Mouse (Mus musculus) C2C12 (cell line): ENCODE measurements around the gene Rtn1. TPM values are rescaled to one million over a fixed set of nuclear protein-coding genes. Genes with fewer than 3 reads are reported as not detected.

ENCODE experiments used
- H3K27me3 ChIP-seq: one replicate; pipeline ENCODE4 v1.6.1; 2011; ENCODE audit not compliant: control insufficient read depth, insufficient read depth, insufficient read length
- H3K36me3 ChIP-seq: one replicate; pipeline ENCODE4 v1.6.1; 2011; ENCODE audit not compliant: control insufficient read depth, insufficient read depth
- H3K4me3 ChIP-seq: one replicate; pipeline ENCODE4 v1.5.1; 2011; ENCODE audit warnings: mild to moderate bottlenecking, control low read depth; ENCODE audit not compliant: poor library complexity, insufficient read depth, severe bottlenecking
- H3K79me2 ChIP-seq: one replicate; pipeline ENCODE4 v1.6.1; 2011; ENCODE audit not compliant: control insufficient read depth, insufficient read depth
- H3K79me3 ChIP-seq: one replicate; pipeline ENCODE4 v1.6.1; 2011; ENCODE audit warnings: low read depth, control low read depth
- H3ac ChIP-seq: one replicate; pipeline ENCODE3; 2011; ENCODE audit warnings: low read depth; ENCODE audit not compliant: control insufficient read depth, insufficient read length
- CEBPB ChIP-seq: IDR thresholded peaks from one replicate; pipeline ENCODE4 v1.6.1; 2011; ENCODE audit warnings: low read depth, mild to moderate bottlenecking, control low read depth, moderate library complexity
- CTCF ChIP-seq: IDR thresholded peaks from one replicate; pipeline ENCODE4 v1.5.1; 2011; ENCODE audit not compliant: control insufficient read depth, insufficient read depth, insufficient read length
- FOSL1 ChIP-seq: IDR thresholded peaks from one replicate; pipeline ENCODE4 v1.8.0; 2011; ENCODE audit warnings: mild to moderate bottlenecking, low read length; ENCODE audit not compliant: poor library complexity, insufficient read depth, severe bottlenecking
- MAX ChIP-seq: IDR thresholded peaks from one replicate; pipeline ENCODE4 v1.6.1; 2011; ENCODE audit warnings: mild to moderate bottlenecking, control low read depth
- MYOD1 ChIP-seq: IDR thresholded peaks from one replicate; pipeline ENCODE4 v1.6.1; 2011; ENCODE audit warnings: low read depth; ENCODE audit not compliant: control insufficient read depth, insufficient read length
- MYOG ChIP-seq: IDR thresholded peaks from one replicate; pipeline ENCODE4 v1.6.1; 2011; ENCODE audit not compliant: control insufficient read depth, insufficient read length; ENCODE audit errors: extremely low read depth
- USF1 ChIP-seq: IDR thresholded peaks from one replicate; pipeline ENCODE4 v1.6.1; 2011; ENCODE audit warnings: low read depth, mild to moderate bottlenecking, control low read depth, moderate library complexity
- polyA plus RNA-seq: library from polyadenylated mRNA; unstranded; fragments of >200 nt; fragmentation: generic; extraction: Trizol; gene quantifications from one replicate; pipeline ENCODE4 v1.2.1, GENCODE M21; 2012; ENCODE audit warnings: missing spikeins

Gene Rtn1
- polyA plus RNA-seq, 1 experiment = not detected

GRCm38 (mm10) chr12:72232826-72233790, 175.7 kb downstream of the Rtn1 start:
- peaks cover 25% of the 10 kb centered on the region for H3K27me3 ChIP-seq
- no peaks in the 10 kb centered on the region for H3K79me2 ChIP-seq
- H3K36me3 ChIP-seq = no peaks in the 10 kb centered on the region
- H3ac ChIP-seq = no peak overlapping the region
- TF ChIP-seq MYOD1 = no peak
- TF ChIP-seq MYOG = no peak
- TF ChIP-seq CTCF = no peak
- TF ChIP-seq FOSL1 = no peak
- no peak for TF ChIP-seq USF1
- no peak for TF ChIP-seq CEBPB
- TF ChIP-seq MAX = no peak
- no peaks in the 10 kb centered on the region for H3K79me3 ChIP-seq
- H3K4me3 ChIP-seq = no peak overlapping the region

- Histone ChIP-seq H3K27me3 (peaks cover 26% of the 10 kb centered on the region), H3K4me3 (no peak overlapping the region), H3K79me2 (no peaks in the 10 kb centered on the region), H3K79me3 (no peaks in the 10 kb centered on the region), H3ac (no peak overlapping the region), H3K36me3 (no peaks in the 10 kb centered on the region)
- no peak for TF ChIP-seq FOSL1
- TF ChIP-seq CTCF = no peak
- TF ChIP-seq USF1 = no peak
- TF ChIP-seq MYOD1 = no peak
- TF ChIP-seq CEBPB = no peak
- no peak for TF ChIP-seq MAX
- TF ChIP-seq MYOG = no peak
These were observed 176.7 kb downstream of the Rtn1 start for GRCm38 (mm10) chr12:72232176-72232575.

DNA sequence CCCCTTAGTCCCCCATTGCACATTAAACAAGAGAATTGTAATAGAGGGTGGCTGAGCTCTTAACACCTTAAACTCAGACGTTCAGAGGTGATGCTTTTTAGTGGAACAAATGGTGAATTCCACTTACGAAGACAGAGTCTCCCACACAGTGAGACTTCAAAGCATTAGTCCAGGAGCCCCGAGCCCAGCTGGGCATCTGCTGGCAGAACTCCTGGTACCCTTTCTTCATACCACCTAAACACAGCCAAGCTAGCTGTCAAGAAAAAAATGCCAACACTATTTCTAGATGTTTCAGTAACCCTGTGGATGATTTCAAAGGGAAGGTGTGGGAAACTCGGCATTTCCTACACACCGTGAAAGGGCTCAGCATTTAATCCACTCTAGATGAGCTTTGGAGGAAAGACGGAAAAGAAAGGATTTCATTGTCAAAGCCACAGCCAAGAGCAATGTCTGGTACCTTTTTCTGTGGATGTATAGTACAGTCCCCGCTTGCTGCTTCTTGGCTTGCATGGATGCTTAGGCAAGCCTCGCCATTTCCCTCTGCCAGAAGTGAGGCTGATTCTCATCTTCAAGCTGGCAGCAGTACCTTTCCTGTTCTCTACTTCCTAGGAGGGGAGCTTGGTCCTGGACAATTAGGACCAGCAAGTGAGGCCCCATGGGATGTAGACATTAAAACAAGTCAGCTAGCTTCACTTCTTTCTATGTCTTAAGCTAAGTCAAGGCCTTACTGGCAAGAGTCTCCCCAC, 179.2 kb downstream of the Rtn1 start:
- Histone ChIP-seq H3K4me3 (no peak overlapping the region), H3K36me3 (no peaks in the 10 kb centered on the region), H3ac (no peak overlapping the region), H3K79me2 (no peaks in the 10 kb centered on the region), H3K27me3 (peaks cover 14% of the 10 kb centered on the region), H3K79me3 (no peaks in the 10 kb centered on the region)
- TF ChIP-seq MYOD1 (no peak), FOSL1 (no peak), MAX (no peak), MYOG (no peak), CEBPB (no peak), USF1 (no peak), CTCF (no peak)

GRCm38 (mm10) chr12:72227731-72228130, 181.1 kb downstream of the Rtn1 start:
- no peak overlapping the region for H3ac ChIP-seq
- no peak for TF ChIP-seq MYOG
- TF ChIP-seq MAX = no peak
- no peak for TF ChIP-seq CTCF
- TF ChIP-seq FOSL1 = no peak
- TF ChIP-seq CEBPB = no peak
- no peak for TF ChIP-seq MYOD1
- no peak for TF ChIP-seq USF1
- H3K79me2 ChIP-seq = no peaks in the 10 kb centered on the region
- H3K36me3 ChIP-seq = no peaks in the 10 kb centered on the region
- H3K79me3 ChIP-seq = no peaks in the 10 kb centered on the region
- H3K27me3 ChIP-seq = peaks cover 26% of the 10 kb centered on the region
- H3K4me3 ChIP-seq = no peak overlapping the region

GRCm38 (mm10) chr12:72225371-72225770, 183.5 kb downstream of the Rtn1 start:
- H3K36me3 ChIP-seq = no peaks in the 10 kb centered on the region

More at GRCm38 (mm10) chr12:72225371-72225770, 183.5 kb downstream of the Rtn1 start:
- peaks cover 30% of the 10 kb centered on the region for H3K27me3 ChIP-seq
- no peak overlapping the region for H3K4me3 ChIP-seq
- no peak overlapping the region for H3ac ChIP-seq
- TF ChIP-seq USF1 = no peak
- no peak for TF ChIP-seq FOSL1
- TF ChIP-seq MYOD1 = no peak
- H3K79me3 ChIP-seq = no peaks in the 10 kb centered on the region
- H3K79me2 ChIP-seq = no peaks in the 10 kb centered on the region
